ENCODE assay signal across 27 mouse cellular contexts in the genomic region with DNA sequence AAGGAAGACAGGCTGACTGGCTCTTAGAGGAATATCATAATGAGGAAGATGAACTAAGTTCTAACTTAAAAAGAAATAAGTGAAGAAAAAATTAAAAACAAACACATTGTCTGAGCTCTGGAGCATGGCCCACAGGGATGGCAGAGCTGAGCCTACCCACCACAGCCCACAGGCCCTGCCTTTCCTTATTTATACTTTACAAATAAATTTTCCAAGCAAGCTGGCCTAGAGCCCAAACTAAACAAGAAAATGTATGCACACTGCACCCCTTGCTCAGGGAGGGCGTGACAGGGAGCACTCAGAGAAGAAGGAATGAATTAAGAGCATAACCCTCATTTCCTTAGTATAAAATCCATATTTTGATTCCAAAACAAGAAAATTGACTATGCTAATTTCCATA.
"Had no signal": no experiment of that assay in that cellular context is flagged by ENCODE, and none has a peak within 500 bp of the region (broad histone marks: within the 10 kb centered on the region; RNA-seq: fewer than 3 reads in every experiment).

No protein-coding gene starts in this region.

- ATAC-seq: hindbrain, postnatal 0 days; intestine, embryonic 16.5 days had no signal

- H3K4me1 ChIP-seq: liver, embryonic 13.5 days; liver, embryonic 15.5 days had no signal

- H3K9ac ChIP-seq: heart, embryonic 13.5 days; heart, embryonic 15.5 days; hindbrain, embryonic 13.5 days; hindbrain, embryonic 15.5 days; kidney, embryonic 15.5 days; limb, embryonic 13.5 days; liver, embryonic 13.5 days; liver, embryonic 15.5 days had no signal

- H3K9me3 ChIP-seq: heart, embryonic 13.5 days; heart, embryonic 15.5 days; hindbrain, embryonic 10.5 days; hindbrain, embryonic 13.5 days; hindbrain, embryonic 15.5 days; kidney, embryonic 15.5 days; limb, embryonic 13.5 days; liver, embryonic 13.5 days; liver, embryonic 15.5 days had no signal

- H3K27ac ChIP-seq: heart, embryonic 13.5 days; heart, embryonic 15.5 days; hindbrain, embryonic 10.5 days; hindbrain, embryonic 13.5 days; hindbrain, embryonic 15.5 days; hindbrain, postnatal 0 days; kidney, embryonic 15.5 days; kidney, postnatal 0 days; liver, embryonic 13.5 days; liver, embryonic 15.5 days had no signal

- DNase-seq: gastrocnemius, adult 2 months; gastrocnemius, postnatal 10 days; gastrocnemius, postnatal 25 days; heart, postnatal 14 days; heart, postnatal 4 days; kidney, adult 11 months; kidney, adult 2 months; kidney, adult 9 months; kidney, postnatal 14 days; kidney, postnatal 36 days; layer of hippocampus, adult 9-11 months; layer of hippocampus, postnatal 36 days; liver; liver, embryonic 13.5 days had no signal

- H3K4me2 ChIP-seq: heart, embryonic 11.5 days; heart, embryonic 13.5 days; heart, embryonic 15.5 days; hindbrain, embryonic 13.5 days; hindbrain, embryonic 15.5 days; kidney, embryonic 15.5 days; limb, embryonic 13.5 days; liver, embryonic 11.5 days; liver, embryonic 13.5 days; liver, embryonic 15.5 days had no signal

- H3K4me3 ChIP-seq: gastrocnemius, adult 2 months; heart, embryonic 13.5 days; heart, embryonic 15.5 days; hindbrain, embryonic 10.5 days; hindbrain, embryonic 13.5 days; hindbrain, embryonic 15.5 days; kidney, embryonic 15.5 days; limb, embryonic 13.5 days; liver, embryonic 13.5 days; liver, embryonic 15.5 days had no signal

- H3K27me3 ChIP-seq: heart, embryonic 13.5 days; heart, embryonic 15.5 days; hindbrain, embryonic 13.5 days; hindbrain, embryonic 15.5 days; kidney, embryonic 15.5 days; limb, embryonic 13.5 days; liver, embryonic 13.5 days; liver, embryonic 15.5 days had no signal

- H3K36me3 ChIP-seq: heart, embryonic 13.5 days; heart, embryonic 15.5 days; hindbrain, embryonic 10.5 days; hindbrain, embryonic 13.5 days; hindbrain, embryonic 15.5 days; kidney, embryonic 15.5 days; limb, embryonic 13.5 days; liver, embryonic 13.5 days; liver, embryonic 15.5 days had no signal
